Mouse (Mus musculus) embryo, embryonic 10 days (tissue): ENCODE measurements around the gene Adgrg3.

Experiments
- DNase-seq: peaks from one replicate; pipeline ENCODE4 v3.0.0-alpha.2; 2015; ENCODE audit warnings: low spot score

Gene Adgrg3

DNA sequence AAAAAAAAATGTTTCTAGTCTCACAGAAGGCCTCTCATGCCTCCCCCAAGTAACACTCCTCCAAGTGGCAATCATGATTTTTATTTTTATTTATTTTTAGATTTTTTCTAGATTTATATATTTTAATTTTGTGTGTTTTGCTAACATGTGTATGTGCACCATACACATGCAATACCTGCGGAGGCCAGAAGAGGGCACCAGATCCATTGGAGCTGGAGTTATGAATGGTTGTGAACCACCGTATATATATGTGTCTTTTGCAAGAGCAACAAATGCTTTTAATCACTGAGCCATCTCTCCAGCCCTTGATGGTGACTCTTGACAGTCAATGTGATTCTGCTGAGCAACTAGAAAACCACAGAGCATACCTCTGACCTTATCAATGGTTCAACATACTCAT is 7.9 kb downstream of the Adgrg3 start:
- DNase-seq = no peak

DNA sequence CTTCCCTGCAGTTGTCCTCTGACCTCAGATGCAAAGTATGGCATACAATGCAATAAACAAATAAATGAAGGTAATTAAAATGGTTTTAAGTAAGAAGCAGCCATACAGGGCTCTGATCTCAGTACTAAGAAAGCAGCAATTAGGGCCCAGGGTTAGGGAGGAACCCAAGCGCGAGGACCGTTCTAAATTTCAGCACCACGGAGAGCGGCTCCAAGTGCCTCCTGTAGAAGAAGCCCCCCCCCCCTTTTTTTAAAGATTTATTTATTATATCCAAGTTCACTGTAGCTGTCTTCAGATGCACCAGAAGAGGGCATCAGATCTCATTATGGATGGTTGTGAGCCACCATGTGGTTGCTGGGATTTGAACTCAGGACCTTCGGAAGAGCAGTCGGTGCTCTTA is 10.9 kb downstream of the Adgrg3 start:
- DNase-seq = peak; percentile 72

DNA sequence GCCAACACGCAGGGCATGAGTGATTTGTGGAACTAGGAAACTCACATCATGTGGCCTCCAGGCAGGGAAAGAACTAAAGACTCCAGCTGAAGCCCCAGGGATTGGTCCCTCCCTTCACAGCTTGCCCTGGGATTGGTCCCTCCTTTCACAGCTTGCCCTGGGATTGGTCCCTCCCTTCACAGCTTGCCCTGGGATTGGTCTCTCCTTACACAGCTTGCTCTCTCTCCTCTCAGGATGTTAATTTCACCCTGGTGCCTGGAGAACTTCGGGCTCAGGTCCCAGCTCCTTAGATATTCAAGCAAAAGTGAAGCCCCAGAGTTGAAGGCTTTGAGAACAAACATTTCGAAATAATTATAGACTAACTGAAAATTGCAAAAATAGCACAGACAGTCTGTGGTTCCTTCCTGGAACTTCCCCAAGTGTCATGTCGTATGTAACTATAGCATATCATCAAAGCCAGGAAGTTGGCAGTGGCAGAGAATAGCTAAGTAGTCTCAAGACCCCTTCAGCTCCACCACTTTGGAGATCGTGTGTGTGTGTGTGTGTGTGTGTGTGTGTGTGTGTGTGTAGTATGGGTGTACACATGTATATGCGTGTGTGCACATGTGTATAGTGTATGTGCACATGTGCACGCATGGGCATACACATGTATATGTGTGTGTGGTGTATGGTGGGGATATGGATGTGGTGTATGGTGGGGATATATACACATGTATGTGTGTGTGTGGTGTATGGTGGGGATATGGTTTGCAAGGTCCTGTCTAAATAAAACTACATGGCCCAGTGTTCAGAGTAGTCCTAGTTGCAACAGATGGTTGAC is 19.8 kb downstream of the Adgrg3 start:
- peak; percentile 19 for DNase-seq

DNA sequence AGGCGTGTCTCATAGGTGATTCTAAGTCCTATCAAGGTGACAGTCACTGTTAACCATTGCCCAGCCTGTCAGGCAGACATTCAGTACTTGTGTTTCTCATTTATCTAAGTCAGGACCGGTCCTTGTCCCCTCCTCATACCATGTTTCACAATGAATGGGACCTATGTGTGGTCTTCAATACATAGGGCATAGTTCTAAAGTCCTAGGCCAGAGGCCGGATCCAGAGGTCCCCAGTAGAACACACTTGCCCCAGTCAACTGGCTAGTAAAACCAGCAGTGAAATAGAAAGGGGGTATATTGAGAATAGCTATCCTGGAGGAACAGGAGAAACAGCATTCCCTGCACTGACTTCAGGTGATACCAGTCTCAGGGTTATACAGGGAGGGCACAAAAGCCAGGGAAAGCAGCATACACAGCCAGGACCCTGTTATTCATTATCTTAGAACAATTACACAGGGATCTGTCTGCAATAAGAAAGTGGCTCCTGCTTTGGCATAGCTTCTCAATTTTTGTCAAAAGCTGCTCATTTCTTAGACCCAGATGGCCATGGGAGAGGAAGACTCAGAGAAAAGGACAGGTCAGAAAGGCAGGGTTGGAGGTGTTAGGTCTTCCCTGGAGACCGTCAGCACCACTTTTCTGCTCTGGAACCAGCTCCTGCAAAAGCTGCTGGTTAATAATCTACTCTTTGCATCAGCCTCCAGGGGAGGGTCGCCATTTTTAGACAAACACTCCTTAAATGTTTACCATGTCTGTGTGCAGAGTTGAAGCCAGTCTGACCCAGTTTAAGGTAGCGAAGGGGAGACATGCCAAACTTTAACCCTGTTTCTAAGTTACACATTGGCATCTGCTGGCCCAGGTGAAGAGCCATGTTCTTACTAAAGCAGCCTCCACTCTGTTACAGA is 24.6 kb downstream of the Adgrg3 start:
- DNase-seq = no peak

DNA sequence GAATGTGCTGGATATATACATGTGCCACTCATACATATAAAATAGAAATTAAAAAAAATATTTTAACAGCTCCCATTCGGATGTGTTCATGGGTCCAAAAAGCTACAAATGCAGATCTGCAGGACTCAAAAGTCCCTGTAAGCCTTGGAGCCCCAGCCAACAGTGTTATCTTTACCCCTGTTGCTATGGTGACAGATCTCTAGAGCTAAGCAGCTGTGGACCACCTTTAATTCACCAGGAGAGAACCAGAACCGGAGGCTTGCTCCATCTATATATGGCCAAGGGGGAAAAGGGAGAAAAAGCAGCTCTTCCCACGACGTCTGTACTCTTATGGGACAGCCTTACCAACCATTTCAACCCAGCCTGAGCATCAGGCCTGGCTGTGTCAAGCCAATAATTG is 27.3 kb downstream of the Adgrg3 start:
- DNase-seq = no peak

DNA sequence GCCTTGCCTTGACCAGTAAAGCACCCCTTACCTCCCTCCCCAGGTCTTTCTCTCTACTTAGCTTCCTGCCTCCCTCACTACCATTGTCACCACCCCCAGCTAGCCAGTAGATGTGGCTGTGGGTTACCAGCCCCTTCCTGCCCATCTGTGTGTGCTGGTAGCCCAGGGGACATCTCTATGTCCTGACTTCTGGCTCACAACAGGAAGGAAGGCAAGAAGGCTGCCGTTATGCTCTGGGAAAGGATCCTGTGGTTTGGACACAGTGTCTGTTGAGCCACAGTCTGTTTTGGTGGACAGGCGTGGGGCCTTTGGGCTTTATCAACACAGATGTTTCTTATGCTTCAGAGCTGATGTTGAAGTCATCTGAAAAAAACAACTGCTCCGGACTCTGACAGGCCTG is 29.5 kb downstream of the Adgrg3 start:
- no peak for DNase-seq

DNA sequence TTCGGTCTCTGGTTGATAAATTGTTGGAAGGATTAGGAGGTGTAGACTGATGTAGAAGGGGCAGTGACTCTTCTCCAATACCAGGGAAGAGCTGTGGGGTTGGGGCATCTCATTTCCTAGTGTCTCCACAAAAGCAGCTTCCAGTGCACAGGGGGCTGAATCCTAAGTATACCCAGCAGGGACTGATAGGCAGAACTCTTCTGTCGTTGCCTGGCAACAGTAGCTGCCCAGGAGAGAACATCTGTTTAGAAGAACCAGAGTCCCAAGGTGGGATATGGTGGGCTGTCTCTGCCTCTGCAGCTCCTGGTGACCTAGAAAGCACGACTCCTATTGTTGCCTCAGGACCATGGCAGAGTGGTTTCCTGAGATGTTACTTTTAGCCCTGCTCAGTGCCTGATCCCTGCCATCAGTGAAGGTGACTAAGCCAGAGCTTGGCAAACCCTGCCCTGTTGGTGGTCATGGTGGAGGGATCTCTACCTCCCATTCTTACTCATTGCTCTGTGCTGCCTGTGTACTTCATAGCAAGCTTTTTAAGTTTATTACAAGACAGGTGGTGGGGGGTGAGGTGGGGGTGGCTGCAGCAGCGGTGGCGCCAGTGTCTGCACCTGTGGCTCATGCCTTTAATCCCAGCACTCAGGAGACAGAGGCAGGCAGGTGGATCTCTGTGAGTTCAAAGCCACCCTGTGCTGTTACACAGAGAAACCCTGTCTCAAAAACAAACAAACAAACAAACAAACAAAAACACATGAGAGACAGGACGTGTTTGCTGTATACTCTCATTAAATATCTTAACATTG is 30.6 kb downstream of the Adgrg3 start:
- DNase-seq = no peak

DNA sequence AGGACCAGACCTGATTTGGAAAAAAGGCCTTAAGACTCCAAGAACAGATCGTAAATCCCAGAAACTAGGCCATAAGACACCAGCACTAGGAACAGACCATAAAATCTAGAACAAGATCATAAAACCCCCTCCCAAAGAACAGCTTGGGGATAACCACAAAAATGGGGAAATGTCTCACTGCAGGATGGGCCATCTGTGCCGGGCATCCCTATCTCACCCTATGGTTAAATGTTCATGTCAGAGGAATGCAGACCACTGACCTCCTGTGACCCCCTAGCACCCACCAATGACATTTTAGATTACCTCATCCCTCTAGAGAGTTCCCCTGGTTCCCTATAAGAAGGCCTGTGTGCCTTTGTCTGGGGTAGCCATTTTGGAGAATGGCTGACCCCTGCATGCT is 32.1 kb downstream of the Adgrg3 start:
- no peak for DNase-seq

DNA sequence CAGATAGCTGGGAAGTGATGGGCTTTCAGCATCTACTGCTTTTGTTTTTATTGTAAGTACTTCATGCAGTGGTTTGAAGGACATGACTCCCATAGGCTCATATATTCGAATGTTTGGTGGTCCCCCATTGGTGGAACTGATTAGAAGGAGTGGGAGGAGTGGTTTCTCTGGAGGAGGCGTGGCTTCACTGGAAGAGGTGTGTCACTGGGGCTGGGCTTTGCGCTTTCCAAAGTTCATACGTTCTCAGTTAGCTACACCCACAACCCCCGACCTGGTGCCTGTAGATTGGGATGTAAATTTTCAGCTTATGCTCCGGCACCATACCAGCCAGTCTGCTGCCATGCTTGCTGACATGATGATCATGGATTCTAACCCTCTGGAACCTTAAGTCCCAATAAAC is 36.9 kb downstream of the Adgrg3 start:
- DNase-seq = no peak

DNA sequence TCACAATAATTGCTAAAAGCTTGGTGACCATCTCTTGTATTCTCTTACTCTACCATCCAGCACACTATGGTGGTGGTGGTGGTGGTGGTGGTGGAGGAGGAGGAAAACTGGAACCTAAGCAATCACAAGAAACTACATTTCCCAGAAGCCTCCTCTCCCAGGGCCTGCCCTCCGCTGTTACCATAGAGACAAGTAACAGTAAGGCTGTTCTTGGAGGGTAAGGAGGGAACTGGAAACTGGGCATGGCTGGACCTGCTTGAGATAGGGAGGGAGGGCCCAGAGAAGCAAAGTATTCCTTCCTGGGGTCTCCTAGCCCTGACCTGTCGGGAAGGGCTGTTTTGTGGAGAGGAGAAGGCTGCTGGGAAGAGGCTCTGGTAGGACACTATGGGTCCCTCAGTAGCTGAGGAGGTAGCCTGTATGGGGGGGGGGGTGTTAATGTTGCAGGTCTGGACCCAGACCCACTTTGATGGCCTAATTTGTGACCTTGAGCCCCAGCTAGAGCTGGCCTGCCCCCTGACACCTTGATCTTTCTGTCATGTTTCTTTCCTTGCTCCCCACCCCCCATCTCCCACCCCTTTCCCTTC is 37.5 kb downstream of the Adgrg3 start, which contains the start of gene Drc7:
Gene Drc7 (plus strand): TSS at position 177 of the 584 bp plus-strand sequence.
- peak; percentile 68 for DNase-seq

DNA sequence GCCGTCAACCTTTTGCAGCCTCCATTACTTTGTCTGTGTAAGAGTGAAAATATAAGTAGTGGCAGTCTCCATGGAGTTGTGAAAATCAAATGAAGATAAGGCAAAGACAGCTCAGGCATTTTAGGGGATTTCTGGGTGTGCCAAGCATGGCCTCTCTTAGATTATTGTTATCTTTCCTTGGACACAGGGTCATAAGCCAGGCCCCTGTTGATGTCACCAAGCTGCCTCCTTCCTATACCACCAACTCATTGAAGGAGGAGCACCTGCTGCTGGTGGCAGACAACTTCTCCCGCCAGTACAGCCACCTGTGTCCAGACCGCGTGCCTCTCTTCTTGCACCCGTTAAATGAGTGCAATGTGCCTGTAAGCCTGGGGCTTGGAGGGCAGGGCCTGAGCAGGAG is 38.9 kb downstream of the Adgrg3 start:
- no peak for DNase-seq

DNA sequence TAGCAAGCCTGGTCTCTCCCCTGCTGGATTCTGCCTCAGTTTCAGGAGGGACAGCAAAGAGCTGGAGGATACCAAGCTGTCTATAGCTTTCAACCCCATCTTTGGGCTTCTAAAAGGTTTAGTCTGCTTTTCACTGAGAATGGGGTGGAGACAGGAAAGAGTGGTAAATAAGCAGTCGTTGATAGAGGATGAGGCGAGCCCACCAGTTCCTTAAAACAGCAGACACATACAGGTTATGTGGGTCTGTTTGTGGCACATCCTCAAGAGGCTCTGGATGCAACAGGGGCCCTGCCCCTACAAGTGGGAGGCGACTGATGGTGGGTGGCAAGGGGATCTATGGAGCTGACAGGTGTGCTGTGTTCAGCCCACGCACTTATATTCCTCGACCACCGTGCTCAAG is 41.2 kb downstream of the Adgrg3 start:
- DNase-seq = no peak

DNA sequence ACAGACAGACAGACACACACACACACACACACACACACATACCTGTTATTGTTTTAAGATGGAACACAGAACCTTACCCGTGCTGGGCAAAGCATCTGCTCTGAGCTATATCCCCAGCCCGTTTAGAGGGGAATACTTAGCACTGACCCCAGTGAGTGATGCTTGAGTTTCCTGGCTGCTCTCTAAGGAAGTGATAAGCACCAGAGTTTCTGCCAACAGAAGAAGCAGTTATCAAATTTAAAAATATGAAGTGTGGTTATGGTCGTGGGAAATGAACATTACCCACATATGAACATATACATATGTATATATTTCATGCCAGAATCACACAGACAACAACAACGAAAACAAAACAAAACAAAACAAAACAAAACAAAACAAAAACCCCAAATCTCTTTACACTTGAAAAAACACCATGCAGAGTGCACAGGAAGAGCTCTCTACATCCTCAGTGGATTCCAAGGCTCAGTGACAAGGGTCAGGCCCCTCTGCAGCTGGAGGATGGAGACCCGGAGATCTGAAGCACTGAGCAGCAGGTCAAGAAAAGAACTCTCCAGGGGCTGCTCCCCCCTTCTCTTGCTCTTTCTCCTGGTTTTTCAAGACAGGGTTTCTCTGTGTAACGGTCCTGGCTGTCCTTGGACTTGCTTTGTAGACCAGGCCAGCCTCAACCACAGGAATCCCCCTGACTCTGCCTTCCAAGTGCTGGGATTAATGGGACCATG is 42.5 kb downstream of the Adgrg3 start:
- no peak for DNase-seq

DNA sequence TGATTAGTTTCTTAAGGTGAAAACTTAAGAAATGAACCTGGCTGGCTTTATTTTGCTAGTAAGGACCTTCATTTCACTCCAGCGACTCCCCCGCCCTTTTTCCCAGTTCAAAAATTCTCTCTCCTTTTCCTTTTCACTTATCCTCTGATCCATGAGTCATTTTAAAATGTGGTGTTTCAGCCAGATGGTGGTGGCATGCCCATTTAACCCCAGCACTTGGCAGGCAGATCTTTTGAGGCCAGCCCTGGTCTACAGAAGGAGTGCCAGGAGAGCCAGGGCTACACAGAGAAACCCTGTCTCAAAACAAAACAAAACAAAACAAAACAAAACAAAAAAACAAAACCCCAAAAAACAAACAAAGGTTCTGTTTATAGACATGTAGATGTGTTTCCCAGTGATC is 47.0 kb downstream of the Adgrg3 start:
- no peak for DNase-seq

DNA sequence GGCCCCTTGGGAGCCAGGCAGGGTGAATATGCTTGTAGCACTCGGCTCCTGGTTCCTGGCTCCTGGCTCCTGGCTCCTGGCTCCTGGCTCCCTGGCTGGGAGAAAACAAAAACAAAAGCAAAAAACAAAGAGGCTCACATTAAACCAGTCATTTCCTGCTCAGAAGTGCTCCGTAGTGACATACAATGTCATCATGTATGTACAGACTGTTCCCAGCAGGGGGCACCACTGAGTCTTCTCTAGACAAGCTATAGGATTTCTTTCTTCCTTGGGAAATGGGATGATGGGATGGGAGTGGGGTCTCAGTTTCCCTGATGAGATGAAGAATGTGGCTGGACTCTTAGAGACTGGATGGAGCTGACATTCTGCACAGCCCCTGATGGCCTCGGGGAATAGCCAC is 50.1 kb downstream of the Adgrg3 start:
- DNase-seq = peak; percentile 60

DNA sequence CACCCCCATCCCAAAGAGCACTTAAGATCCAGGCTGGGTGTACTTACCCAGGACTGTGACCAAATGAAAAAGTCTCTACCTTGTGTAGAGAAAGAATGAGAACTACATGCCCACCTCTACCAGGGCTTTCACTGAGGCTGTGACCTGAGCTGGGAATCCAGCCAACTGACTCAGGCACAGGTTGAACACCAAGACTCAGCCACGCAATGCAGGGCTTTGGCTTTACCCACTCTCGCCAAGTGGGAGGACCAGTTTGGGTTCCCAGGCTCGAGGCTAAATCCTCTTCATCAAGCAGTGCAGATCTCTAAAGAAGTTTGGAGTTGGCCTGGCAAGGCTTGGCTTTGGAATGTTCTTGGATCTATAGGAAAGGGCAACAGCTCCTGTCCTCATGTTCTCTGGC is 58.0 kb downstream of the Adgrg3 start:
- DNase-seq = no peak

DNA sequence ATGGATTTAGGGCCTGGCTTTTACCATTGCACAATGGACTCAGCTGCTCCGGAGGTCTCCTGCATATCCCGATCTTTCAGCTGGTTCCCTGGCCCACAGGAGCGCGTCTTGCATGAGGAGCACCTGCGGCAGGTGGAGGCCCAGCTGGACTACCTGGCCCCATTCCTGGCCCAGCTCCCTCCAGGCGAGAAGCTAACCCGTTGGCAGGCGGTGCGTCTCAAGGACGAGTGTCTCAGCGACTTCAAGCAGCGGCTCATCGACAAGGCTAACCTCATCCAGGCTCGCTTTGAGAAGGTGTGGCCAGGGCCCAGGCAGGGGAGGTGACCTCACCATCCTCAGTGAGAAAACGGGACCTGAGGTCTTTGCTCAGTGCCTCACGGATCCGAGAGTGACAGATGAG is 58.7 kb downstream of the Adgrg3 start:
- no peak for DNase-seq

DNA sequence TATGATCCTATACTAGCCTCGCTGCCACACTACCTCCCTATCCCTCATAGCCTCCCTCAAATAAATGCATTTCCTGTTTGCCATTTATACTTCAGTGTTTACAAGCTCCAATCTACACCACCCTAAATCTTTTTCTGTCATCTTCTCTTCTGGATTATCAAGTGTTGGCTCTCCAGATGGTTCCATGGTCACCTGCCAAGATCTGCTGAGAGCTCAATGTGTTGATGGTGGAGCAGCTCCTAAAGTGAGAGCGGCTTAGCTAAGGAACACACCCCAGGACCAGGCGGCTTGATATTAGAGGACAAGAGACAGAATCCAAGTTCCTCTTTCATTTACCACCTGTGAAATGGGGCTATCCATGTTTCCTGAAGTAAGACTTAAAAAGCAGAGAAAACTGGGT is 60.6 kb downstream of the Adgrg3 start:
- no peak for DNase-seq

DNA sequence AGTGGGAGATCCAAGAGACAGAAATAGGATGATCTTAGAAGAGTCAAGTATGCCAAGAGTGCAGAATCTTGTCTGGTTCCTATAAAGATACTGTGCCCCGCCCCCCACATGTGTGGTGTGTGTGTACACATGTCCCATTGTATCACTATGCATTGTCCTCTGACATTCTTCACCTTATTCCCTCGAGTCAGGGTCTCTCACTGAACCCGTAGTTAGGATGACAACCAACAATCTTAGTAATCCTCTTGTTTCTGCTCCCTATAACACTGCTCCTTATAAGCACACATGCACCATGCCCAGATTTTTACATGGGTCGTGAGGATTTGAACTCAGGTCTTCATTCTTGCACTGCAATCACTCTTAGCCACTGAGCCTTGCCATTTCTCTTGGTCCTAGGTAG is 61.8 kb downstream of the Adgrg3 start:
- DNase-seq = no peak

DNA sequence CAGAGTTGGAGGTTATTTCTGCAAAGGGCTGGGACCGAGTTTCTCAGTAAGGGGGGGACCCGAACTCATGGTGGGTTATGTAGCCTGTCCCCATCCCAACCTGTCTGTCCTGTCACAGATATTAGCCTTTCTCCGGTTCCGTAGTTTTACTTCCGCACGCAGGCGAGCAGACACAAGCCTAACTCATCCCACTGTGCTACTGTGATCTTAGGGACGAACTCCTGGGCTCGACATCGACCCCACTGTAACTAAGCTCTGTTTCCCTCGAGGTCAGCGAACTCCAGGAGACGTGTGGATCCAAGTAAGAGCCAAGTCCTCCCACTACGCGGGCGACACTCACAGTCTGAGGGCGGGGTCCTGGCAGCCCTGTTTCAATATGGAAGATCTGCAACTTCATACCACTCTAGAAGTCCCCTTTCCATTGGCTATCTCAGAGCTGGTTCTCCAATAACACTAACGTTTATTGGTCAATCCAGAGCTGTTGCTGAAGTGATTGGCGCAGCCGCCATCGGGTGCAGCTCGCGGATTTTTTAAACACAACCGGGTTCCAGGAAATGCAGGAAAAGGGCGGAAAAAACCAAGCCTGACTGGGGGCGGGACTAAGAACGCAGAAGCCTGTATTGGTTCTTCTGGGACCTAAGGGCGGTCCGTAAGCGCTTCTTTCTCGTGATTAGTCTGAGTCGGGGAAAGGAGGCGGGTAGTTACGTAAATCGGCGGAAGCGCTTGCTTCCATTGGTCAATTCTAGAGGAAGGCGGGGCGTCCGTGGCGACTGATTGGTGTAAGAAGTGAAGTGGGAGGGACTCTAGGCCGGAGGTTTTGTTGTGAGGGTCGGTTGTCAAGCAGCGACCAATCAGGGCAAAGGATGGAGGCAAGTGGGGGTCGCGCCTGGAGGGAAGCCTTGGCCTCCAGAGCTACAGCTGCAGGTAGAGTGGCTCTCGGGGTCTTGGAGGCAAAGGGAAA is 63.2 kb downstream of the Adgrg3 start, which contains the start of gene Katnb1:
Gene Katnb1 (plus strand): TSS at position 806 of the 961 bp plus-strand sequence.
- DNase-seq = peak; percentile 100
